Mouse (Mus musculus) embryonic facial prominence, embryonic 14.5 days (tissue): ENCODE measurements around the gene Tmem123. TPM values are rescaled to one million over a fixed set of nuclear protein-coding genes. Genes with fewer than 3 reads are reported as not detected.
A peak's percentile ranks its signal among the peaks of the same experiment; 100 is the strongest.

Experiments
- ATAC-seq: fragments of 200-750 bp; cut with Nextera tagmentation; 2 replicates; pipeline ENCODE4 v1.8.0; 2017; ENCODE audit warnings: low read depth, moderate number of reproducible peaks, moderate TSS enrichment
- DNase-seq: peaks from one replicate; pipeline ENCODE4 v3.0.0-alpha.2; 2015; ENCODE audit warnings: low spot score
- H3K27ac ChIP-seq: fragments of 300-500 bp; sonication (generic); replicated peaks from 2 replicates; pipeline ENCODE4 v1.5.1; 2014; ENCODE audit warnings: low read depth, mild to moderate bottlenecking, low read length, moderate library complexity
- H3K27me3 ChIP-seq: fragments of 300-500 bp; sonication (generic); replicated peaks from 2 replicates; pipeline ENCODE4 v1.6.1; 2014; ENCODE audit warnings: low read length; ENCODE audit not compliant: control insufficient read depth, insufficient read depth
- H3K36me3 ChIP-seq: fragments of 300-500 bp; sonication (generic); 2 replicates; pipeline ENCODE4 v1.6.1; 2014; ENCODE audit warnings: low read length, mixed read lengths; ENCODE audit not compliant: control insufficient read depth, insufficient read depth
- H3K4me1 ChIP-seq: fragments of 300-500 bp; sonication (generic); 2 replicates; pipeline ENCODE4 v1.6.1; 2014; ENCODE audit warnings: antibody characterized with exemption, low read length; ENCODE audit not compliant: control insufficient read depth, insufficient read depth
- H3K4me2 ChIP-seq: fragments of 300-500 bp; sonication (generic); 2 replicates; pipeline ENCODE4 v1.6.1; 2014; ENCODE audit warnings: low read depth, mild to moderate bottlenecking, low read length, moderate library complexity, mixed read lengths
- H3K4me3 ChIP-seq: fragments of 300-500 bp; sonication (generic); 2 replicates; pipeline ENCODE4 v1.5.1; 2014; ENCODE audit warnings: low read depth, mild to moderate bottlenecking, low read length
- H3K9ac ChIP-seq: fragments of 300-500 bp; sonication (generic); 2 replicates; pipeline ENCODE4 v1.6.1; 2014; ENCODE audit warnings: low read depth, mild to moderate bottlenecking, low read length, moderate library complexity, mixed read lengths
- H3K9me3 ChIP-seq: fragments of 300-500 bp; sonication (generic); 2 replicates; pipeline ENCODE4 v1.6.1; 2016; ENCODE audit warnings: low read length; ENCODE audit not compliant: control insufficient read depth
- WGBS: fragments of 180-500 bp; shearing (Covaris S2); extraction: QIAGEN DNeasy Blood & Tissue Kit; methylation state at CpG from one replicate; pipeline ENCODE4 v1.1.7; 2014; 5-methylcytosine and 5-hydroxymethylcytosine counted together
- polyA plus RNA-seq: library from polyadenylated mRNA; unstranded; fragments of >200 nt; fragmentation: Nextera tagmentation; extraction: Ambion mirVana; gene quantifications from 2 replicates; pipeline ENCODE4 v1.2.1, GENCODE M21; 2014

Gene Tmem123
- polyA plus RNA-seq, 1 experiment from 2014 or later: 130 TPM

DNA sequence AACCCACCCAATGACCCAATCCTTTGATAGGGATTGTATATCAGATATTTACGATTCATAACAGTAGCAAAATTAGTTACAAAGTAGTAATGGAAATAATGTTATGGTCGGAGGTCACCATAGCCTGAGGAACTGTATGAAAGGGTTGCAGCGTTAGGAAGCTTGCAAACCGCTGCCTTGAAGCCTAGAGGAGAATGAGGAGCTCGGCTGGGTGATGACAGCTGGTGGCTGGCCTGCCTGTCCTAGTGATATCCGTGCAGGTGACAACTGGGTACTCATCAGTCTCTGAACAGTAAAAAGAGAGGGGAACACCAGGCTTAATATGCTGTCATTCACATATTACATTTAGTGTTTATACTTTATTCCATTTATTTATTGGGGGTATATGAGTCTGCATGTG lies 24.6 kb downstream of the Tmem123 start:
- Histone ChIP-seq H3K9me3 (no peaks in the 10 kb centered on the region), H3K4me2 (no peak overlapping the region), H3K9ac (no peak overlapping the region), H3K27me3 (no peaks in the 10 kb centered on the region), H3K36me3 (peaks cover 28% of the 10 kb centered on the region), H3K27ac (no peak overlapping the region), H3K4me3 (no peak overlapping the region), H3K4me1 (no peaks in the 10 kb centered on the region; the same call in none of the 2 replicates)
- ATAC-seq (no peak), DNase-seq (no peak)
- WGBS: 82% methylated on average over 6 of the region's 6 CpGs

DNA sequence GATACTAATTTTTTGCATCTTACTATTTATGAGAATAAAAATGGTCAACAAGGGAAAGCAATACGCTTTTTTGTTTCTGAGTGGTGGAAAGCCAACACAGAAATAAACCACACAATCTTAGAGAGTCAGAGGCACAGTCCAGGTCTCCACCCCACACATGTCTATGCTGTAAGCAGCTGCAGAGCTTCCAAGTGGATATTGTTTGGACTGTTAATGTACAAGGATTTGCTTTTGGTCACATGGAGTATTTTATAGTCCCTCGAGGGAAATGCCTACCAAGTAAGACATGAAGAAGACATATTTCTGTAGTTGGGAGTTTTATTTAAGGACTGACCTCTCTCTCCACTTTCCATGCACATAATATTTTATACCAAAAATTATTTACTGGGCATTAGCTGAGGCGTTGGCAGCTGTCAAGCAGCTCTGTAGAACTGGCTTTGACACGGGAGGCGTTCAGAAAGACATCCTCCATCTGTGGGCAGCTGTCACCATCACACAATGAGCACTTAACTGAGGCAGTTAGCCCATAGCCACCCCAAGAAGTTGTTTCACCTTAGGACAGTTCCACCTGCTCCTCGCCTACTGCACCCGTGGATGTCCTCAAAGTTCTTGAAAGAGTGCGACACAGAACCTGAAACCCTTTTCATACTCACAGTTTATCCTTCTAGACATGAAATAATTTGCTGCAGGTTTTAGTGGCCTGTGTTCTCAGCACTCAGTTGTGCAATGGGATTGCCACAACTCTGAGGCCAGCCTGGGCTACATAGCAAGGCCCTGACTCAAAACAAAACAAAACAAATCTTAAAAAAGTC lies 26.1 kb downstream of the Tmem123 start:
- no peak overlapping the region for H3K27ac ChIP-seq
- peak; percentile 72; the same call in 1 of the 2 replicates for ATAC-seq

DNA sequence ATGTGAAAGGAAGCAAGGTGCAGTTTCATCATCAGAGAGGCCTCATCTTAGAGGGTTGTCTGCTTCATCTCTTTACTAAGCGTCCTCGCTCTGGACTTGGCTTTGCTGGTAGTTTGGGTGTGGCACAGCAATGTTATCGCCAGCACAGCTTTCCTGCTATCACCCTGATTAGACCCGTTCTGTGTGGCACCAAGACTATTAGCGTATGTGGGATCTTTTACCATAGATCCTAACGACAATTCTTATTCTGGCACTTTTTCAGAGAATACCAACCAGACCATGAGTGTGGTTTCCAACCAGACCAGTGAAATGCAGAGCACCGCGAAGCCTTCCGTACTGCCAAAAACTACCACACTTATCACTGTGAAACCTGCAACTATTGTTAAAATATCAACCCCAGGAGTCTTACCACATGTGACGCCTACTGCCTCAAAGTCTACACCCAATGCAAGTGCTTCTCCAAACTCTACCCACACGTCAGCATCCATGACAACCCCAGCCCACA lies 26.8 kb downstream of the Tmem123 start:
- no peak for DNase-seq
- H3K9ac ChIP-seq: no peak overlapping the region
- no peak overlapping the region for H3K4me2 ChIP-seq
- H3K4me1 ChIP-seq: no peaks in the 10 kb centered on the region; the same call in 1 of the 2 replicates
- H3K27ac ChIP-seq: no peak overlapping the region
- H3K27me3 ChIP-seq: no peaks in the 10 kb centered on the region
- no peak overlapping the region for H3K4me3 ChIP-seq
- WGBS: 91% methylated on average over 11 of the region's 11 CpGs
- no peaks in the 10 kb centered on the region for H3K9me3 ChIP-seq
- H3K36me3 ChIP-seq: peaks cover 37% of the 10 kb centered on the region
- ATAC-seq: no peak

More for the DNA sequence above, 26.1 kb downstream of the Tmem123 start:
- Histone ChIP-seq H3K4me1 (no peaks in the 10 kb centered on the region; the same call in 1 of the 2 replicates), H3K9ac (no peak overlapping the region), H3K36me3 (peaks cover 35% of the 10 kb centered on the region), H3K4me2 (no peak overlapping the region), H3K4me3 (no peak overlapping the region), H3K9me3 (no peaks in the 10 kb centered on the region), H3K27me3 (no peaks in the 10 kb centered on the region)
- WGBS: 84% methylated on average over 8 of the region's 8 CpGs
- peak; percentile 50 for DNase-seq

DNA sequence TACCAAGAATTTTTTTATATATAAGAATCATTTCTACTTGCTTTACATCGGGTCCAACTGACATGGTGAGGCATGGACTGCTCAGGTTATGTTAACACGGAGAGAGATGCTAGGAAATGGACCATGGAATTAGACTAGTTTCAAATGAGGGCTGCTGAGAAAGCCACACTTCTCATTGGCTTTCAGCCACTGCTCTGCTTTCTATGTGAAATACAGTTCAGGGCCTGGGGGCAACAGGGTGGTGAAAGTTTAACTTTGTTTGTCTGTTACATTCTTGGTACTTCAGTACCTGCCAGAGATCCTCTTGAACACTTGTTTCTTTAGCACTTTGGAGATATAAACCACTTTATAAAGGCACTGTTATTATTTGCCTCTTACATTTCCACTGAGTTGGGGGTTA lies 29.7 kb downstream of the Tmem123 start:
- DNase-seq: no peak
- ATAC-seq: no peak
- Histone ChIP-seq H3K36me3 (peaks cover 33% of the 10 kb centered on the region), H3K27me3 (no peaks in the 10 kb centered on the region), H3K4me2 (no peak overlapping the region), H3K9ac (no peak overlapping the region), H3K4me1 (no peaks in the 10 kb centered on the region; the same call in 1 of the 2 replicates), H3K27ac (no peak overlapping the region), H3K4me3 (no peak overlapping the region), H3K9me3 (no peaks in the 10 kb centered on the region)
- 89% methylated on average over 2 of the region's 2 CpGs for WGBS

DNA sequence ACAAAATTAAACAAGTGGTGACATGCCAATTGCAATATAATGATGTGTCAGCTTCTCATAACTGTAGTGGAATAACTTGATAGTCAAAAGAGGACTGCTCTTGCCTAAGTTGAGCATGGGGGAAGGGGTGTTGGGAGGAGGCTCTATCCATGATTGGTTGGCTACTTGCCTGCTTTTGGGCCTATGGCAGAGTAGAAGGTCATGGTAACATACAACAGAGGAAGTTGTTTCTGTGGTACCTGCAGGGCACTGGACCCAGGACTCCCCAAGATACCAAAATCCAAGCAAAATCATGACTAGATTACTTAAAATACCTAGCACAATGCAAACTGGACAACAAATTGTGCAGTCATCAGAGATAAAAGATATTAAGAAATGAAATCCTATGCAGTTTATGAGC lies 31.7 kb downstream of the Tmem123 start:
- no peak overlapping the region for H3K4me3 ChIP-seq
- H3K9me3 ChIP-seq: no peaks in the 10 kb centered on the region
- peaks cover 33% of the 10 kb centered on the region for H3K36me3 ChIP-seq
- H3K27me3 ChIP-seq: no peaks in the 10 kb centered on the region
- no peak overlapping the region for H3K27ac ChIP-seq
- H3K4me1 ChIP-seq: no peaks in the 10 kb centered on the region
- H3K9ac ChIP-seq: no peak overlapping the region
- no peak overlapping the region for H3K4me2 ChIP-seq
- ATAC-seq (no peak), DNase-seq (no peak)

DNA sequence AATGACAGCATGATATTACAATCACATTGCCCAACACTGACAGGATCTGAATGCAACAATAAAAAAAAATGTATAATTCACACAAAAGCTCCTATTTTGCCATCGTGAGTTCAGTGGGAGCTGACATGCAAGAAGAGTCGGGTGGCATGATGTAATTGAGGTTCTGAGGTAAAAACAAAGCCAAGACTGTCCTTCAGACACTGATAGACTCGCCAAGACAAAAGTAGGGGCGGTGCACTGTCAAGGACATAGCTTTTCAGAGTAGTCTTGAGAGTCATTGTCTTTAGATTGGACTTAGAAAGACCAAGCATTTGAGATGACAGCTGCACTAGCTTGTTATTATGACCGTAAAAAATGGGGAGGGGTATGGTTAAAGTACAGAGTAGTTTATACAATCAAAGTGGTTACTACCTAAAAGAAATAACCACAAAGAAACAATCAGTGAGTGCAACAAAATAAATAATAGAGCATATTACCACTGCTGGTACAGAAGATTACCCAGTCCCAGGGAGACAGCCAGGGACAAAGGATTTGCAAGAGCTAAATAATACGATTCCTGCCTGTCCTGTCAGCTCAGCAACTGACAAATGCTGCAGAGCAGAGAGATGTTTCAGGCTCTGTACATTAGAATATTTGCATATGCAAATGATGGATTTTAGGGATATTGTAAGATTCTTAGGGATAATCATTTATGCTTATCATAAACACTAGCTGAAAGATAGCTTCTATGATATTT lies 32.5 kb downstream of the Tmem123 start:
- Histone ChIP-seq H3K27me3 (no peaks in the 10 kb centered on the region), H3K9ac (no peak overlapping the region), H3K9me3 (no peaks in the 10 kb centered on the region), H3K4me1 (no peaks in the 10 kb centered on the region), H3K4me3 (no peak overlapping the region), H3K27ac (no peak overlapping the region), H3K36me3 (peaks cover 26% of the 10 kb centered on the region), H3K4me2 (no peak overlapping the region)
- ATAC-seq: no peak
- 80% methylated on average over 6 of the region's 6 CpGs for WGBS
- no peak for DNase-seq

DNA sequence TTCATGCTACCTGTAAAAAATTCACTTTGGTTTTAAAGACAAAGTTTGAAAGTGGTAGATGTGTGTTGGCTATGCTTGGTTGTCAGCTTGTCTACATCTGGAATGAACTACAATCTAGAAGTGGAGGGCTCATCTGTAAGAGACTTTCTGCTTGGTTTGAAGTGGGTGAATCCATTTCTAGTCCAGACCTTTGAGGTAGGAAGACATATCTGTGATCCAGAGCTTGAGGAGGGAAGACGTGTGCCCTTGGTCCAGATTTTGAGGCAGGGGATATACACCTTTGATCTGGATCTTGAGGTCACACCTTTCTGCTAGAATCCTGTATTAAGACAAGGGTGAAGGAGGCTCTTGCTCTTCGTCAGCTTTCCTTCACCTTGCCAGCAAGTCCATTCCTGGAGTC lies 33.7 kb downstream of the Tmem123 start:
- no peak for DNase-seq
- H3K9me3 ChIP-seq: no peaks in the 10 kb centered on the region
- H3K9ac ChIP-seq: no peak overlapping the region
- H3K27me3 ChIP-seq: no peaks in the 10 kb centered on the region
- H3K4me2 ChIP-seq: no peak overlapping the region
- H3K36me3 ChIP-seq: peaks cover 16% of the 10 kb centered on the region
- H3K4me3 ChIP-seq: no peak overlapping the region
- no peak overlapping the region for H3K27ac ChIP-seq
- 88% methylated on average over 2 of the region's 2 CpGs for WGBS
- ATAC-seq: no peak
- no peaks in the 10 kb centered on the region for H3K4me1 ChIP-seq

DNA sequence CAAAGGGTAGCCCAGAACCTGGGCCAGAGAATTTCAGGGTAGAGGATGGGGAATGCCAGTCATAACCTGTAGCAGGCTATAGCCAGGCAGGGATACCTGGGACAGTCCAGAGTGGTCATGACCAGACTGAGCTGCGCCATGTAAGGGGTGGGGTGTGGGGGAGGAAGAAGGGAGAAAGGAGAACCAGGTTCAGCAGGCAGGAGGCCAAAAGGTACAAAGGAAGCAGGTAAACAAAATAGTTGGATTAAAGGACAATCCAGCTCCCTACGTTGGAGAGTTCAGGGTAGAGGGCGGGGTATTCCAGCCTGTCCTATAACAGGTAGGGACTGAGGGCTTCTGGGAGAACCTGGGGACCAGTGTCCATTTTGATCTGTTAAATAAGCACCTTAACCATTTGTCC lies 34.7 kb downstream of the Tmem123 start:
- H3K27ac ChIP-seq: no peak overlapping the region
- DNase-seq (no peak), ATAC-seq (no peak)
- no peaks in the 10 kb centered on the region for H3K27me3 ChIP-seq
- 88% methylated on average over 3 of the region's 3 CpGs for WGBS
- H3K4me1 ChIP-seq: no peaks in the 10 kb centered on the region
- peaks cover 9% of the 10 kb centered on the region; the same call in 1 of the 2 replicates for H3K36me3 ChIP-seq
- H3K9me3 ChIP-seq: no peaks in the 10 kb centered on the region
- no peak overlapping the region for H3K9ac ChIP-seq
- H3K4me3 ChIP-seq: no peak overlapping the region
- no peak overlapping the region for H3K4me2 ChIP-seq
